Mouse (Mus musculus): ENCODE measurements at regions not wholly inside any gene's neighbourhood (a gene's known extent, or its start where the extent isn't known, plus 50 kb on each side); places are given as distances from the start of the nearest gene placed in this dataset.

DNA sequence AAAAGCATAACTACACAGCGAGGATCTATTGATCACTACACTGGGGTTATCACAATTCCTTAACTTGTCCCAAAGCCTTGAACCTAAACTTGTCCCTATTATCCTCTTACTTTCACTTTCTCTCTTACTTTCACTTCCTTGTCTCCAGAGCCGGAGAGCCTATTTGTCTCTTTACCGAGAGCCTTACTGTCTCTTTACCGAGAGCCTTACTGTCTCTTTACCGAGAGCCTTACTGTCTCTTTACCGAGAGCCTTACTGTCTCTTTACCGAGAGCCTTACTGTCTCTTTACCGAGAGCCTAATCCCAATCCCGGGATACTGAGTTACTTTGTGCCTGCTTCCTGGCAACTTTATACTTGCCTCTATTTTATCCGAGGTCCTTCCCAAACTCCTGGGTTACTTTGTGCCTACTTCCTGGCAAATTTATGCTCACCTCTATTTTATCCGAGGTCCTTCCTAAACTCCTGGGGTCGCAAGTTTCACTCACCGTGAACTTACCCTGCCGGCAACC, 335.3 kb upstream of the Ccng1 start:
- DNase-seq (ENCODE audit: low spot score): peak; percentile 28

DNA sequence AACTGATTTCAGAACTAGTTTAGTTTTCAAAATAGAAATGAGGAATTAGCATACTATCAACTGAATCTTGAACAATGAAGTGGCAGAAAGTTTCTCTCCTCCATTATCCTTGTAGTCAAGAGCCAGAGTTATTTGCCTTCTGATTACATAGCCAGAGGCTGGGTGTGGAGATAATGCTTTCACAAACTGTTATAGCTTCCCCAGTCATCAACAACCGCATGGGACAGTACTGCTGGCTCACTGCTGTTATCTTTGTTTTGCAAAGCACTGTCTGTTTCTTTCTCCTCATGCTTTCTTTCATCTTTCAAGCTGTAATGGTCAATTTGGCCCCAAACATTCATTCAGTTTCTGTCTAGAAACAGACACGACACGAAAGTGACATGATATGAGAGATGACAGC, 308.5 kb upstream of the Ccng1 start:
- no peak for DNase-seq (ENCODE audit: low spot score)

DNA sequence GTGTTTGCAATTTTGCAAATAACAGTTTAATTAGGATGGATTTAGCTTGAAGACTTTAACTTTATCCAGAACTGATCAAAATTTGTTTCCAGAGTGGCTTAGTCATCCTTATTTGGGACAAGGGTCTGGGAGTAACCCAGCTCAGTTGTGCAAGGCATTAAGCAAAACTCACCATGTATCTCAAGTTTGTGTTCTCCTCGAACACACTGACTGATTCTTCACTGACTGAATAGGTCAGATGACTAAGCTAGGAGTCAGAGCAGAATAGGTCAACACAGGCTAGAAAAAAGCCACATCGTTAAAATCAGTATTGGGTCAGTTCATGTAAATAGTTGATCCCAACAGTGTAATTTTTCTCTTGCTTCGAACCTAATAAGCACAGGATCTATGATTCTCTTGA, 302.7 kb upstream of the Ccng1 start:
- no peak for DNase-seq (ENCODE audit: low spot score)

DNA sequence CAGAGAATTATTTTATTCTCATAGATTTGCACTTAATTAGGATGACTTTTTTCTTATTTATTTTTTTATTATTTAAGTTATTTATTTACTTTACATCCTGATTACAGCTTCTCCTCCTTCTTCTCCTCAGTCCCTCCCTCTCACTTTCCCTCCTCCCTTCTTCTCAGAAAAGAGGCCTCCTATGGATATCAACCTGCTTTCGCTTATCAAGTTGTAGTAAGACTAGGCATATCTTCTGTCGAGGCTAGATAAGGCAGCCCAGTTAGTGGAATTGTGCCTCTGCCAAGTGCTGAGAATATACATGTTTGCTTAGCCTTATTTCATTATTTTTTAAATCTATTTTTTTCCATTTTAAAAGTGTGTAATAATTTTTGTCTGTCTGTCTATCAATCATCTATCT, 274.9 kb upstream of the Ccng1 start:
- DNase-seq (ENCODE audit: low spot score): no peak

DNA sequence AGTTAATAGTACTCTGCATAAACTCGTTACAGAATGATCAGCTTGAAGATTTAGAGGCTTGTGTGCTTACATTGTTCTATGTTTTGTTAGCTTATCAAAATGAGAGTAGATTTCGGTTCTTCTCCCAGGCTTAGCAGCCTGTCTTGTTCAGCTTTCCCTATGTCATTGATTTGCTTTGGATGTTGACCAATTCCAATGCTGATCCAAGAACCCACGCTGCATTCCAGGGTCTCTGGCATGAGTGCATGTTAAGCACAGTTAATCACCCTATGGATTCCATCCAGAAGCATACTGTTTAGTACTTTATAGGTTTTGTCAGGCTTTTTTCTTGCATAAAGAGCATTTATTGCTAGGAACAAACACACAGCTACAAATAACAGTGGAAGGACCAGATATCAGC, 255.0 kb upstream of the Ccng1 start:
- DNase-seq (ENCODE audit: low spot score): no peak

DNA sequence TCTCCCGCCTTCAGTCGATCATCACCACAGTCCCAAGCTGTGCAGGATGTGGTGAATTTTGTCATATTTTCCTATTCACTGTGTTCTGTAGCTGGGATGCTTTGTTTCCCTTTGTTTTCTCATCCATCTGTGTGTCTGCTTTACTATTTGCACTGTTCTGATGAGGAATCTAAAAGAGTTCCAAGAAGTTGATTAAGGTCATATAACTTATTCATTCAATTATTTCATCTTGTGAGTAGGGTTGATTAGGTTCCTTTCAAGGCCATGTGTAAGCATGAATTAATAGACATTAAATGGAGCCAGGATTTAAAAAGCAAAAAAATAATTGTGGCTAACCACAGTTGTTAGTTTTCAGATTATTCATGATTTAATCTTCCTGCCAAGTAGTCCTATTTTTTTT, 217.7 kb upstream of the Ccng1 start:
- DNase-seq (ENCODE audit: low spot score): no peak

DNA sequence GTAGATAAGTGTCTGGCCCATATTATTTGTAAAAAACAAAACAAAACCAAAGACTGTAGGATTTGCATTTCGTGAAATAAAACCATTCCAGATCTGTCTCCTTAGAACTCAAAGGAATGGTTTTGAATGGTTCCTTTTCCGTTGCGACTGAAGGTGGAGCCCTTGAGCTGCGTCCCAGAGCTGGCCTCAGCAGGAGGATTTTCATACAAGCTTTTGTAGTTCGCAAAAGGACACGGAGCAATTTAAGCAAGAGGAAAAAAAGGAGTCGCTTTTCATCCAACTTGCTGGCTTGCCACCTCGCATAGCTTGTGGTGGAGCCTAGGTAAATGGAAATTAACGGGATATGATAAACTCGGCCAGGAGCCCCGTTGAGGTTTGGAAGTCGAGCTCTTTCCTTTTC, 172.1 kb upstream of the Ccng1 start:
- DNase-seq (ENCODE audit: low spot score): peak; percentile 35

DNA sequence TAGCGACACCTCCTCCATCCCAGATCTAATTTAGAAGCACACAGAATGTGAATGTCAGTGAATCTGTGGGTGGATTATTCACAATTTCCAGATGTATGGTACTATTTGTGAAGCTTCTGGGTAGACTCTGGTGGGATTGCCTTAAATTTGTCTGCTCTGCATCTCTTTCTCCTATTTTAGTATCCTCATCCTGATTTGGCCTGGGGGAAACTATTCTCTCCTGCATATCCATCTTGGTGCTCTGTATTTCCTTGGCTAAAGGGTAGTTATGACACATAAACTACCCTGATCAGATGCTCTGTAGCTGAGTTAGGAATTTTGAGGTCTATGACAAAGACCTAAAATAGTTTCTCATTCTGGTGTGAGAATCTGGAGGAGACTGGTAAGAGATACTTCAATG, 136.4 kb upstream of the Ccng1 start:
- DNase-seq (ENCODE audit: low spot score): no peak

DNA sequence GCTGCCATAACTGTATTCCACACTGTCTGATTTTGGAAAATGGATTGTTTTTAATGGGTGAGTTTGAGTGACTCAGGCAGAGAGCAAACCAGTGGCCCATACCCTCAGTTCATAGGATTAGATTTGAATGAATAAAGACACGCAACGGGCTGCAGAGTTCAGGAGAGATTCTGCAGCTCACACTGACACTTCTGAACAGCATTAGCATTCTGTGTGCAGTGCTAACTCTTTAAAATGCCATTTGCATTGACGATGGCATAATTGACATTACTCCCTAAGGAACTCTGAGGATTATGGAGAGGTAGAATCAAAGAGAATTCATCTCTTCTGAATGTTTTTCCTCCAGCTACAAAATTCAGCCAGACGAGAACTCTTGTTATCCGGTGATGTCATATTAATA, 129.4 kb upstream of the Ccng1 start:
- no peak for DNase-seq (ENCODE audit: low spot score)

DNA sequence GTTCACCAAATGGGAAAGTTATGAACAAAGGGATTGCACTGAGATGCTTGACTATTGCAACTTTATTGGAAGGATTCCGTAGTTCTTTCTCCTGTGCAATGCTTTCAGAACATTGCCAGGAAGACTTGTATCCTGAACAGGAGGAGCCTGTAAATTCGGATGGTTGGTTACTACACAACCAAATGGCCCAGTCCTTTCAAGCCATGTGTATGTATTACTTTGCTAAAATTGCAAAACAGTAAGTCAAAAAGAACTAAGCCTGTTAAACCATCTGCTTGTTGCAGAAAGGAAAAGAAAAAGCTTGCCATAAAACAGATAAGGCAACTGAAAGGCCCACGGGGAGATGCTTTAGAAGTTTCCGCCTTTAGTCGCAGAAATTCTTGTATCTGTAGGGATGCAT, 124.5 kb upstream of the Ccng1 start:
- DNase-seq (ENCODE audit: low spot score): no peak

DNA sequence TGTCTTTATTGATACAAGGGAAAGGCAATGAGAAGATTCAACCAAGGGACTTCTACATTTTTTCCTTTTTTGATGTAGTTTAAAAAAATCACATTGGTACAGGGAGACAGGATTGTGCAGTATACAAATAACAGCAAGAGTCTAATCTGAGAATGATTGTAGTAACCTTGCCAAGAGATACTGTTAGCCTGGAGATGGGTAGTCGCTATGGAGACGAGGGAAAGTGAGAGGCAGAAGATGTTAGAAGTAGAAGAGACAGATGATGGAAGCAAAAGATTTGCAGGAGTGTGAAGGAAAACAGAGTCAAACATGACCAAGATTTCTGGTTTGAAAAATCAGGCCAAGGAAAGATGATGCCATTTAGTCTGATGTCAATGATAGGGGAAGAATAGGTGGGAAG, 117.9 kb upstream of the Ccng1 start:
- DNase-seq (ENCODE audit: low spot score): no peak

DNA sequence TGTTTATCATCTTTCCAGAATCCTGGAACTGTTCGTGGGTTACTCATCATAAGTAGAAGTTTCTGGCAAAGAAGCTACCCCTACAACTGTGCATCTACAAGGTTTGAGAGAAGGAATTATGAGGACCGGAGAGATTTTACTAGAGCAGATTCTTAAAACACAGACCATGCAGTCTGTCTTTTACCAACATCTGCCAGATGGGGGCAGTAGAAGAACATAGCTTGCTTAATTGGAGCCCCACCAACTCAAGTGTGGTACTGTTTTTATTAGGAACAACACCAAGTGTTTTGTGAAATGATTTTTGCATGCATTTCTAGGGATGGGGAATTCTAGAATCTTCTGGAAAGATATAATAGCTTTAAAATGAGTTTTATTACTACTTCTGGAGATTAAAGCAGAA, 110.6 kb upstream of the Ccng1 start:
- peak; percentile 39 for DNase-seq (ENCODE audit: low spot score)

DNA sequence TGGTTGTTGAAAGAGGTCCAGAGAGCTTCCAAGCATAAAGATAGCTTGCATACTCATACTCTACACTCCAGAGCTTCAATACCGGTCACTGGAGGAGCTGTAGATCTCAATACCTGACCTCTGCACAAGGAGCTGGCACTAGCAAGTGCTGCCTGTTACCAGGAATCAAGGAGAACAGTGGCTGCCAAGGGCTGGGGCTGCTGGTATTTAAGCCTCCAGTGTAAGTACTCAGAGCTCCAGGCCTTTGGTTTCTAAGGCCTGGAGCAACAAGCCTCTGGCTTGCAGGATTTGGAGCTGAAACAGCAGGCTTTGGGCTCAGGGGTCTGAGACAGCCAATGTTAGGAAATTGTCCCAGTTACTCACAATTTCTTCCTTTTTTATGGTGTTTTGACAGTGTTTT, 96.2 kb upstream of the Ccng1 start:
- no peak for DNase-seq (ENCODE audit: low spot score)

DNA sequence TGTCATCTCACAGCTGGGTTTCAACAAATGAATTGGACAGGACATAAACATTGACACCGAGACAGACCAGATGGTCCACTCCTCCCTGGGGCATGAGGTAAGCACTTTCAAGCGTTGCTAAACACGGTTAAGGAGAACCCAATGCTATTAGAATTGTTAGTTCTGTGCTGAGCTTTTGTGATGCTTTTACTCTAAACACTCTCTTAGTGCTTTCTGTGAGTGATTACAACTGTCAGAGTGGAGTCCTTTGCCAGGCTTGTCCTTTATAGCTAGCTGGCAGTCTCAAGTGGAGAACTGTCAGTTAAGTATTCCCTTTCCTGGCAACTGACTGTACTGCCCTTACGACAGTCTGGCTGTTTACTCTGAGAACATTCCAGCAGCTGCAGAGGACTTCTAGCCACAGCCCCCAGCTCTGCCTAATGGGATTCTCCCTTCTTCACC, 95.6 kb upstream of the Ccng1 start:
- DNase-seq (ENCODE audit: low spot score): no peak

DNA sequence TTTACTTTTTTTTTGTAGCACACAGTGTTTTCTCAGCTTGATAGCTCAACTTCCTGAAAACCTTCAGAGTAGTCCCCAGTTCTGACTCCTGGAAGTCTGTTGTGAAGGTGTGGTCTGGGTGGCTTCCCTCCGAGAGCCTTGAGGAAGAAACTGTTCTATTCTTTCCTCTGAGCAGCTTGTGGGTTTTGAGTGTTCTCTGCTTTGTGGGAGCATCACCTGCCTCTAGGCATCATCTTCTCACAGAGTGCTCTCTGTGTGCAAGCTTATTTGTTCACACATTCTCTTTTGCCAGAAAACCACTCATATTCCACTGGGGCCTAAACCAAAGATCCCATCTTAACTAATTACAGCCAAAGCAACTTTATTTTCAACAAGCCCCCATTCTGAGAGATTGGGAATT, 91.5 kb upstream of the Ccng1 start:
- no peak for DNase-seq (ENCODE audit: low spot score)

DNA sequence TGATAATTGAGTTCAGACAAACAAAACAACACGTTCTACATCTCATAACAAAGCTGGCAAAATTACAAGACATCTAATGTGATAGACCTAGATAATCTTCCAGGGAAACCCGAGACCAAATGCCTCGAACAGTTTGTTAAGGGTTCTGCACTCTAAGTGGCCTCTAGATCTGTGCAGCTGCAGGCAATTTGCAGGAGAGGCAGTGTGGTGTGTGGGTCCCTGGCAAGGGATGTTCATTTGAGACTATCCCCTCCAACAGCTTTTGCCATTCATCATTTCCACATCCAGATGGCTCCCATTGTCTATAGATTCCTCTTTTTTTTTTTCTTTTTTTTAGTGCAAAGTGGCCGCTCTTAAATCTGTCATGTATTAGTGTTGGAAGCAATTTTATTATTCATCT, 80.3 kb upstream of the Ccng1 start:
- no peak for DNase-seq (ENCODE audit: low spot score)
